Mouse (Mus musculus) liver, postnatal 0 days (tissue): Measurements from ENCODE around the gene Sept3.

ENCODE experiments used
- CTCF ChIP-seq: sonication (generic); IDR thresholded peaks from 2 replicates; pipeline ENCODE4 v1.5.1; 2016; ENCODE audit warnings: antibody characterized with exemption, low read depth
- EP300 ChIP-seq: IDR thresholded peaks from 2 replicates; pipeline ENCODE4 v1.6.1; 2016; ENCODE audit warnings: antibody characterized with exemption, low read depth, mild to moderate bottlenecking

DNA sequence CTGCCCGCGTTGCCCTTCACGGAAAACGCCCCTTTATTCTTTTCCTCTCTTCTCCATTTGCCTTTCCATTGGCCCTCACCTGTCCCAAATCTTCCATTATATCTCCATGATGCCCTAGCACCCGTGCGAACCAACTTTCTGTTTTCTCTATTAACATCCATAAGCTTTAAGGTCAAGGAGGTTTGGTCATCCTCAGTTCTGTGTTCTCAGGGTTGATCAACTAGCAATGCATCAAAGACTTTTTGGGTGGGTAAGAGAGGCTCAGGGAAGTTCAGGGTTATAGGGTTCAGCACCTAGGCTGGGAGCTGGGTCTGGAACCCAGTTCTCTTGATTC, at the start of gene Sept3:
- TF ChIP-seq CTCF (no peak), EP300 (no peak)
